Mouse (Mus musculus) CH12.LX (cell line): Measurements from ENCODE around the gene Gss. TPM values are rescaled to one million over a fixed set of nuclear protein-coding genes. Genes with fewer than 3 reads are reported as not detected.
A peak's percentile ranks its signal among the peaks of the same experiment; 100 is the strongest.

Source experiments
- DNase-seq: peaks from one replicate; pipeline ENCODE4 v3.0.0-alpha.2; 2013; ENCODE audit errors: extremely low read depth
- H3K27ac ChIP-seq: 2 replicates; pipeline ENCODE4 v1.5.1; 2012; ENCODE audit warnings: low read depth, mild to moderate bottlenecking, control low read depth, moderate library complexity; ENCODE audit not compliant: insufficient read depth
- H3K27me3 ChIP-seq: replicated peaks from 2 replicates; pipeline ENCODE3; 2012; ENCODE audit warnings: inconsistent platforms
- H3K36me3 ChIP-seq, 2 experiments: replicated peaks in 1 of 2; 2 replicates each; pipeline versions ENCODE3 to v1.6.1; 2012; ENCODE audit warnings: inconsistent platforms in 1 of 2, low read length in 1 of 2, mild to moderate bottlenecking in 1 of 2, mixed read lengths in 1 of 2, moderate library complexity in 1 of 2; ENCODE audit not compliant: control insufficient read depth in 1 of 2, insufficient read depth in 1 of 2
- H3K4me1 ChIP-seq, 2 experiments: 2 replicates each; pipeline ENCODE4 v1.6.1; 2012; ENCODE audit warnings: inconsistent platforms in 1 of 2, moderate library complexity in 1 of 2; ENCODE audit not compliant: insufficient read depth in 2 of 2, control insufficient read depth in 1 of 2
- H3K4me2 ChIP-seq: 2 replicates; pipeline ENCODE4 v1.6.1; 2012; ENCODE audit warnings: low read depth, mild to moderate bottlenecking, control low read depth; ENCODE audit not compliant: poor library complexity, insufficient read depth, severe bottlenecking
- H3K4me3 ChIP-seq, 3 experiments: fragments of 150-350 bp in 1 of 3; sonication (generic) in 1 of 3; replicated peaks in 1 of 3; 2 replicates each; pipeline versions ENCODE3 to v1.5.1; 2011 to 2012; ENCODE audit warnings: low read depth in 2 of 3, low read length in 2 of 3, mild to moderate bottlenecking in 2 of 3, moderate library complexity in 2 of 3, control low read depth in 1 of 3, improper control_type of control experiment in 1 of 3, inconsistent platforms in 1 of 3, mixed read lengths in 1 of 3; ENCODE audit not compliant: poor library complexity in 1 of 3
- H3K79me2 ChIP-seq: replicated peaks from 2 replicates; pipeline ENCODE4 v1.6.1; 2012; ENCODE audit warnings: mild to moderate bottlenecking, moderate library complexity; ENCODE audit not compliant: control insufficient read depth, poor library complexity, insufficient read depth, severe bottlenecking; ENCODE audit errors: extremely low read depth
- H3K9ac ChIP-seq: 2 replicates; pipeline ENCODE4 v1.6.1; 2012; ENCODE audit warnings: low read depth, mild to moderate bottlenecking, control low read depth, moderate library complexity; ENCODE audit not compliant: insufficient read depth
- H3K9me3 ChIP-seq: replicated peaks from 2 replicates; pipeline ENCODE3; 2012; ENCODE audit warnings: low read length, inconsistent platforms, mixed read lengths
- IRF4 ChIP-seq: IDR thresholded peaks from 2 replicates; pipeline ENCODE4 v1.6.1; 2014; ENCODE audit warnings: low read depth, mild to moderate bottlenecking, inconsistent platforms, low read length, improper control_type of control experiment
- ZKSCAN1 ChIP-seq: IDR thresholded peaks from 2 replicates; pipeline ENCODE4 v1.6.1; 2012; ENCODE audit warnings: low read depth, inconsistent platforms, low read length, improper control_type of control experiment, borderline replicate concordance
- dilution Hi-C: fragments of 300-500 bp; cut with MboI; formaldehyde crosslinking; loops from 2 replicates; pipeline ENCODE4 v1.14.3; 2020; ENCODE audit warnings: low sequenced_read_pairs; ENCODE audit not compliant: extremely low pct_unique_long_range_greater_than_20kb, extremely low pct_ligation_motif_present
- in situ Hi-C: fragments of 300-500 bp; cut with MboI; formaldehyde crosslinking; loops from 3 replicates; pipeline ENCODE4 v1.14.3; 2019; ENCODE audit warnings: low sequenced_read_pairs, low pct_ligation_motif_present, low pct_unique_long_range_greater_than_20kb, mixed read lengths
- polyA plus RNA-seq: library from polyadenylated mRNA; unstranded; fragments of >175 nt; gene quantifications from 2 replicates; pipeline ENCODE4 v1.2.1, GENCODE M21; 2012; ENCODE audit warnings: low read depth; ENCODE audit not compliant: insufficient read length
- total RNA-seq, 2 experiments: library from RNA; depleted of rRNA; stranded (reverse); fragments of 300-350 nt in 1 of 2; fragments of >200 nt in 1 of 2; gene quantifications; 2 replicates each; pipeline ENCODE4 v1.2.3; 2012 to 2014

Gene Gss
- total and polyA plus RNA-seq, 3 experiments = 17.3 to 21.9 (median 18.0) TPM

- H3K4me3 ChIP-seq = peak overlapping the region in 1 of 3 experiments; percentile 59
- dilution Hi-C loops (no loop called here), in situ Hi-C loops (loop anchor here (25.0 kb wide), 1 partner anchor 249 kb away; the partner anchor contains the start of gene Procr)
- peak overlapping the region; percentile 23; the same call in 1 of the 2 replicates for H3K4me2 ChIP-seq
- no peaks in the 10 kb centered on the region for H3K79me2 ChIP-seq
- H3K9me3 ChIP-seq = no peaks in the 10 kb centered on the region
- no peak overlapping the region for H3K27ac ChIP-seq
- TF ChIP-seq ZKSCAN1 (no peak), IRF4 (no peak)
- peaks cover 2 to 17% of the 10 kb centered on the region in 2 experiments; a peak in 2 of 4 replicates for H3K4me1 ChIP-seq
- DNase-seq = no peak
- H3K36me3 ChIP-seq = peaks cover 0 to 2% of the 10 kb centered on the region in 2 experiments
- H3K27me3 ChIP-seq = peaks cover 38% of the 10 kb centered on the region
- no peak overlapping the region; the same call in 1 of the 2 replicates for H3K9ac ChIP-seq
Measured at GRCm38 (mm10) chr2:155513543-155513942, 79.1 kb downstream of the Gss start.

Other genes starting within 250 kb of the Gss start
- gene Pigu, start 235.4 kb downstream of the Gss start, total RNA-seq (2012; rRNA removed) = 26.5 and 29.0 TPM in 2 replicates
- 32.1 and 39.1 TPM in 2 replicates for gene Pigu, start 235.4 kb downstream of the Gss start, total RNA-seq (2014; rRNA removed)
- gene Pigu, start 235.4 kb downstream of the Gss start, polyA plus RNA-seq = 52.6 and 57.3 TPM in 2 replicates
- 2.9 and 3.9 TPM in 2 replicates for gene Trp53inp2, start 211.8 kb downstream of the Gss start, total RNA-seq (2012; rRNA removed)
- gene Trp53inp2, start 211.8 kb downstream of the Gss start, total RNA-seq (2014; rRNA removed) = 1.9 and 2.4 TPM in 2 replicates
- gene Trp53inp2, start 211.8 kb downstream of the Gss start, polyA plus RNA-seq = 6.4 and 6.9 TPM in 2 replicates
- gene Ncoa6, start 118.9 kb downstream of the Gss start, total RNA-seq (2012; rRNA removed) = 5.9 and 6.2 TPM in 2 replicates
- 5.2 and 5.4 TPM in 2 replicates for gene Ncoa6, start 118.9 kb downstream of the Gss start, total RNA-seq (2014; rRNA removed)
- gene Ncoa6, start 118.9 kb downstream of the Gss start, polyA plus RNA-seq = 17.0 and 20.6 TPM in 2 replicates
- gene Acss2, start 74.9 kb downstream of the Gss start, total RNA-seq (2012; rRNA removed) = 5.6 and 10.0 TPM in 2 replicates
- gene Acss2, start 74.9 kb downstream of the Gss start, total RNA-seq (2014; rRNA removed) = 8.6 and 11.0 TPM in 2 replicates
- 3.0 and 3.4 TPM in 2 replicates for gene Acss2, start 74.9 kb downstream of the Gss start, polyA plus RNA-seq
- 11.4 and 16.5 TPM in 2 replicates for gene Ggt7, start 74.6 kb downstream of the Gss start, total RNA-seq (2012; rRNA removed)
- gene Ggt7, start 74.6 kb downstream of the Gss start, total RNA-seq (2014; rRNA removed) = 1.7 and 2.5 TPM in 2 replicates
- 1.7 and 2.9 TPM in 2 replicates for gene Ggt7, start 74.6 kb downstream of the Gss start, polyA plus RNA-seq
- gene Myh7b, start 18.4 kb upstream of the Gss start, total RNA-seq (2012; rRNA removed) = under 0.01 and 0.51 TPM in 2 replicates
- gene Myh7b, start 18.4 kb upstream of the Gss start, total RNA-seq (2014; rRNA removed) = 0.43 TPM in 1 of 2 replicates, not detected in the other
- gene Myh7b, start 18.4 kb upstream of the Gss start, polyA plus RNA-seq = not detected in 2 replicates
- gene Trpc4ap, start 99.6 kb upstream of the Gss start, total RNA-seq (2012; rRNA removed) = 49.1 and 52.8 TPM in 2 replicates
- gene Trpc4ap, start 99.6 kb upstream of the Gss start, total RNA-seq (2014; rRNA removed) = 53.7 and 55.8 TPM in 2 replicates
- 73.3 and 105 TPM in 2 replicates for gene Trpc4ap, start 99.6 kb upstream of the Gss start, polyA plus RNA-seq
- 69.3 and 71.8 TPM in 2 replicates for gene Edem2, start 136.7 kb upstream of the Gss start, total RNA-seq (2012; rRNA removed)
- gene Edem2, start 136.7 kb upstream of the Gss start, total RNA-seq (2014; rRNA removed) = 48.7 and 53.1 TPM in 2 replicates
- gene Edem2, start 136.7 kb upstream of the Gss start, polyA plus RNA-seq = 38.5 and 42.5 TPM in 2 replicates
- gene Gm17581, start 143.1 kb upstream of the Gss start, total RNA-seq (2012; rRNA removed) = not detected in 2 replicates
- not detected in 2 replicates for gene Gm17581, start 143.1 kb upstream of the Gss start, total RNA-seq (2014; rRNA removed)
- gene Gm17581, start 143.1 kb upstream of the Gss start, polyA plus RNA-seq = not detected in 2 replicates
- 1.4 and 2.8 TPM in 2 replicates for gene Procr, start 158.3 kb upstream of the Gss start, total RNA-seq (2012; rRNA removed)
- gene Procr, start 158.3 kb upstream of the Gss start, total RNA-seq (2014; rRNA removed) = not detected in 2 replicates
- 0.14 and 0.20 TPM in 2 replicates for gene Procr, start 158.3 kb upstream of the Gss start, polyA plus RNA-seq
- 0.38 and 0.42 TPM in 2 replicates for gene Mmp24, start 182.5 kb upstream of the Gss start, total RNA-seq (2012; rRNA removed)
- gene Mmp24, start 182.5 kb upstream of the Gss start, total RNA-seq (2014; rRNA removed) = not detected in 2 replicates
- 0.07 TPM in 1 of 2 replicates, not detected in the other for gene Mmp24, start 182.5 kb upstream of the Gss start, polyA plus RNA-seq
- gene BC029722, start 226.6 kb upstream of the Gss start, total RNA-seq (2012; rRNA removed) = 12.4 and 12.7 TPM in 2 replicates
- gene BC029722, start 226.6 kb upstream of the Gss start, total RNA-seq (2014; rRNA removed) = 22.7 and 23.8 TPM in 2 replicates
- 31.8 and 33.8 TPM in 2 replicates for gene BC029722, start 226.6 kb upstream of the Gss start, polyA plus RNA-seq
- 289 and 331 TPM in 2 replicates for gene Eif6, start 234.1 kb upstream of the Gss start, total RNA-seq (2012; rRNA removed)
- 211 and 220 TPM in 2 replicates for gene Eif6, start 234.1 kb upstream of the Gss start, total RNA-seq (2014; rRNA removed)
- 453 and 463 TPM in 2 replicates for gene Eif6, start 234.1 kb upstream of the Gss start, polyA plus RNA-seq
- 0.04 and 0.08 TPM in 2 replicates for gene Fam83c, start 242.0 kb upstream of the Gss start, total RNA-seq (2012; rRNA removed)
- not detected in 2 replicates for gene Fam83c, start 242.0 kb upstream of the Gss start, total RNA-seq (2014; rRNA removed)
- gene Fam83c, start 242.0 kb upstream of the Gss start, polyA plus RNA-seq = 0.08 and 0.09 TPM in 2 replicates